Mouse (Mus musculus) spleen, adult 2 months (tissue): ENCODE measurements around the gene Ssmem1. TPM values are rescaled to one million over a fixed set of nuclear protein-coding genes. Genes with fewer than 3 reads are reported as not detected.
A peak's percentile ranks its signal among the peaks of the same experiment; 100 is the strongest.

ENCODE experiments used
- DNase-seq, 2 experiments: peaks; one replicate each; pipeline versions ENCODE4 v3.0.0 to v3.0.0-alpha.2; 2012 to 2021; ENCODE audit warnings: low spot score in 2 of 2, low read depth in 1 of 2
- H3K27ac ChIP-seq: fragments of 200-500 bp; 2 replicates; pipeline ENCODE4 v1.5.1; 2012; ENCODE audit warnings: low read length, inconsistent platforms; ENCODE audit not compliant: insufficient read depth
- H3K27me3 ChIP-seq: fragments of 200-500 bp; 2 replicates; pipeline ENCODE4 v1.6.1; 2012; ENCODE audit warnings: mild to moderate bottlenecking, moderate library complexity, low read length, inconsistent platforms; ENCODE audit not compliant: control insufficient read depth, insufficient read depth
- H3K36me3 ChIP-seq: fragments of 200-500 bp; 2 replicates; pipeline ENCODE4 v1.6.1; 2012; ENCODE audit warnings: mild to moderate bottlenecking, low read length, inconsistent platforms; ENCODE audit not compliant: control insufficient read depth, insufficient read depth
- H3K4me1 ChIP-seq: fragments of 200-500 bp; 2 replicates; pipeline ENCODE4 v1.6.1; 2011; ENCODE audit warnings: inconsistent platforms; ENCODE audit not compliant: control insufficient read depth, insufficient read depth, insufficient read length
- H3K4me3 ChIP-seq: fragments of 200-500 bp; 2 replicates; pipeline ENCODE4 v1.5.1; 2011; ENCODE audit warnings: mild to moderate bottlenecking, inconsistent platforms; ENCODE audit not compliant: insufficient read depth, insufficient read length; ENCODE audit errors: extremely low read depth
- CTCF ChIP-seq: fragments of 200-500 bp; IDR thresholded peaks from 2 replicates; pipeline ENCODE4 v1.5.1; 2011; ENCODE audit warnings: mild to moderate bottlenecking, inconsistent platforms; ENCODE audit not compliant: insufficient read depth, insufficient read length, insufficient replicate concordance; ENCODE audit errors: extremely low read depth
- POLR2A ChIP-seq: fragments of 200-500 bp; IDR thresholded peaks from 2 replicates; pipeline ENCODE4 v1.6.1; 2011; ENCODE audit warnings: low read depth, low read length, inconsistent platforms
- WGBS: fragments of 180-500 bp; shearing (Covaris S2); methylation state at CpG from one replicate; pipeline ENCODE4 v1.1.7; 2018; 5-methylcytosine and 5-hydroxymethylcytosine counted together
- polyA plus RNA-seq: library from polyadenylated mRNA; depleted of rRNA; stranded (reverse); fragments of >200 nt; gene quantifications from 2 replicates; pipeline ENCODE4 v1.2.3, GENCODE M21; 2012

The Ssmem1 gene
- polyA plus RNA-seq, 1 experiment: not detected

DNA sequence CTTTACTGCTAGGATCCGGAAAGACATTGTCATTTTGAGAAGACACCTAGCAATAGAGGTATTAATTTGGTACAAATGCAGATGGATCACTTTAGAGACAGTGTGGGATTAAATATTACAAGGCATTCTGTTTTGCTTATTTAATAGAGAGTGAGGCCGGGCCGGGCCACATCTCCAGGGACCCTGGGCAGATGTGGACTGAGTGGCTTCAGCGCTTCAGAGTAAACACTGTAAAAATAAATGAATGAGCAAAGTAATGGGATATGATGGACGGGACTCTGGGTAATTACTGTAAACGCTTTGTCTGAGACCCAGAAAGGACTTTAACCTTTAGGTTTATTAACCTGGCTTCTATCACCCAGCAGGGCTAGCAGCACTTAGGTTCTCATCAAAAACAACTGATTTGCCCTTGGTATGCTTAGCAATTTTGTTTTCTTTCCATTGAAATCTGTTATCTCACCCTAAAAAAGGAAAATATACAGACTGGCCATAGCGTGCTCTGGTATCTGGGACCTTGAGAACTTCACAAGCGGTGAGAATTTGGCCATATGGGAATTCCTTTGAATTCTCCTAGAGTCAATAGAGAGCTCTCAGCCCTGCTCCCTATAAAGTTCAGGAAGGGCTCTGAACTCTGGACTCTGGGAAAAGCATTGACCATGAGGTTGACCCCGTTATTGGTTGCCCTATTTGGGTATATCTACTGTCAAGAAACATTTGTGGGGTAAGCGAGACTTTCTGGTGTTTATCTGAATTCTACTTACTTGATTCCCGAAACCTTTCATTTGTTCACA is 31.6 kb downstream of the Ssmem1 start, which contains the start of gene Cpa2:
Gene Cpa2, plus strand, starts transcription at position 574 of the 791 bp plus-strand sequence.
- Histone ChIP-seq H3K27ac (no peak within 1 kb of the TSS), H3K4me3 (no peak within 1 kb of the TSS), H3K27me3 (no peaks in the 10 kb centered on the region), H3K36me3 (no peaks in the 10 kb centered on the region), H3K4me1 (no peaks in the 10 kb centered on the region)
- TF ChIP-seq POLR2A (no peak), CTCF (no peak)
- WGBS: 92% methylated on average over 11 of the region's 11 CpGs
- DNase-seq: no peak

DNA sequence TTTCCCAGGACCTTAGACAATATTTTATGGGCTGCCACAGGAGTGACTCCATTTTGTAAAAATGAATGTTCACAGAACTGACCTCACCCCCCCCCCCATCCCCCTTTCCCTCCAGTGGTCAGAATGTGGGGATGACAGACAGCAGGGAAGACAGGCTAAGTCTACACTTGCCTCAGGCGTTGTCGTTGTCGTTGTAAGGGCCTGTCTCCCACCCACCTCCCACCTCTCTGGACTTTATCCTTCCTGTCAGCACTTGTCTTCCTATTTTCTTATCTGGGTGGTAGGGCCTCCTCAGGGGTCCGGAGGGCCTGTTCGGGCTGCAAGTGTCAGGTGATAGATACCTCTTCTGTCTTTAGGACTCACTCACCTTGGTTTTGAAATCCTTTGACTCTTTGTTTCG is 32.6 kb downstream of the Ssmem1 start:
- no peaks in the 10 kb centered on the region for H3K27me3 ChIP-seq
- TF ChIP-seq CTCF: no peak
- no peak for TF ChIP-seq POLR2A
- no peaks in the 10 kb centered on the region for H3K36me3 ChIP-seq
- no peaks in the 10 kb centered on the region for H3K4me1 ChIP-seq
- no peak overlapping the region for H3K4me3 ChIP-seq
- no peak for DNase-seq
- H3K27ac ChIP-seq: no peak overlapping the region
- 88% methylated on average over 6 of the region's 6 CpGs for WGBS

DNA sequence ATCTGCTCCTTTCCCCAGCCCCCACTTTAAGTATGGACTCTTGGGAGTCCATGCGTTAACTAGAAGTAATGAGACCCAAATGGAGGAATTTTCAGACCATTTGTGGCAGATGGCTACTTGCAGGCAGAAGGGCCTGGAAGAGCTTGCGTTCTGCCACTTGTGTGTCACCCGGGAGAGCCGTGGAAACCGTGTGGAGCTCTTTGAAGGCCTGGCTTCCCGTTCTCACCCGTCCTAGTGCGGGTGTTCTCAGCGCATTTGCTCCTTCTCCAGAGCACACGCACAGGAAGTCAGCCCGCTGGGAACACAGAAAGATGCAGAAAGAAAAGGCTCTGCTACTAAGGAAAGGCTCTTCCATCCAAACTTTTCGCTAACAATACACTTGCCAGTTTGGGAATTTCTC is 33.4 kb downstream of the Ssmem1 start:
- 84% methylated on average over 12 of the region's 12 CpGs for WGBS
- H3K27ac ChIP-seq: no peak overlapping the region
- DNase-seq: no peak
- H3K36me3 ChIP-seq: no peaks in the 10 kb centered on the region
- TF ChIP-seq POLR2A: no peak
- TF ChIP-seq CTCF: no peak
- H3K4me3 ChIP-seq: no peak overlapping the region
- H3K4me1 ChIP-seq: no peaks in the 10 kb centered on the region
- H3K27me3 ChIP-seq: peaks cover 2% of the 10 kb centered on the region; the same call in 1 of the 2 replicates

DNA sequence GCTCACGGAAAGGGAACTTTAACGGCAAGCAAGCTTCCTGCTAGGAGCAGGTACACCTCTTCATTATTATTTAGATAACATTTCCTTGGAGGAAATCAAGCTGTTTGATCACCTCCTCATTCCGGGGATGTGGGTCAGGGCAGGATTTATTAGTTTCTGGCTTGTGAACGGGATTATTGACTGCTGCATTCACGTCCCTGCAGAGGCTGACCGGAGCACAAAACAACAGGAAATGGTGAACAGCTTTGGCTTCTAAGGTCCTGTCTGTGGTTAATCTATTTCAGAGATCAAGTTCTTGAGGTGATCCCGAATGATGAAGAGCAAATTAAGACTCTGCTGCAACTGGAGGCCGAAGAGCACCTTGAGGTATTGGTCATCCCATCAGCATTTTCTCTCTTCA is 34.2 kb downstream of the Ssmem1 start:
- H3K27me3 ChIP-seq: peaks cover 2% of the 10 kb centered on the region; the same call in 1 of the 2 replicates
- H3K27ac ChIP-seq: no peak overlapping the region
- DNase-seq: no peak
- WGBS: 33% methylated on average over 8 of the region's 8 CpGs
- H3K4me3 ChIP-seq: no peak overlapping the region
- no peaks in the 10 kb centered on the region for H3K36me3 ChIP-seq
- no peaks in the 10 kb centered on the region for H3K4me1 ChIP-seq
- TF ChIP-seq POLR2A: no peak
- TF ChIP-seq CTCF: no peak

DNA sequence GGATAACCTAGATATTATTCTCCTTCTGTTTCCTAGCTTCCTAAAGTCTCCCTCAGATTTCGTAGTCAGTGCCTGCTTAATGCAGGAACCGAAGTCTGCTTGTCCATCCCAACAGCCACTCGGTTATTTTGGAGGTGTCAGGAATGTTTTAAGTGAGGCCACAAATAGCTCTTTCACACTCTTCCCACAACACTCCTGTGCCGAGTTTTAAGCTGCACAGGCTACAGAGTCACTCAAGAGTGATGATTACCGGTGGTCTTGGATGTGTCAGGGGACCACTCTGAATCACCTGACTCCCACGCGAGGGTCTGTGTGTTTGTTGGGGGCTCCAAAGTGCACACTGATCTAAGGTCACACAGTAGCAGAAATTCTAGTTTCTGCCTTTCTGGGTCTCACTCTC is 36.0 kb downstream of the Ssmem1 start:
- DNase-seq: no peak
- H3K27me3 ChIP-seq: peaks cover 2% of the 10 kb centered on the region; the same call in 1 of the 2 replicates
- TF ChIP-seq CTCF (no peak), POLR2A (no peak)
- H3K36me3 ChIP-seq: no peaks in the 10 kb centered on the region
- H3K4me3 ChIP-seq: no peak overlapping the region
- H3K4me1 ChIP-seq: no peaks in the 10 kb centered on the region
- 92% methylated on average over 7 of the region's 7 CpGs for WGBS
- no peak overlapping the region for H3K27ac ChIP-seq

DNA sequence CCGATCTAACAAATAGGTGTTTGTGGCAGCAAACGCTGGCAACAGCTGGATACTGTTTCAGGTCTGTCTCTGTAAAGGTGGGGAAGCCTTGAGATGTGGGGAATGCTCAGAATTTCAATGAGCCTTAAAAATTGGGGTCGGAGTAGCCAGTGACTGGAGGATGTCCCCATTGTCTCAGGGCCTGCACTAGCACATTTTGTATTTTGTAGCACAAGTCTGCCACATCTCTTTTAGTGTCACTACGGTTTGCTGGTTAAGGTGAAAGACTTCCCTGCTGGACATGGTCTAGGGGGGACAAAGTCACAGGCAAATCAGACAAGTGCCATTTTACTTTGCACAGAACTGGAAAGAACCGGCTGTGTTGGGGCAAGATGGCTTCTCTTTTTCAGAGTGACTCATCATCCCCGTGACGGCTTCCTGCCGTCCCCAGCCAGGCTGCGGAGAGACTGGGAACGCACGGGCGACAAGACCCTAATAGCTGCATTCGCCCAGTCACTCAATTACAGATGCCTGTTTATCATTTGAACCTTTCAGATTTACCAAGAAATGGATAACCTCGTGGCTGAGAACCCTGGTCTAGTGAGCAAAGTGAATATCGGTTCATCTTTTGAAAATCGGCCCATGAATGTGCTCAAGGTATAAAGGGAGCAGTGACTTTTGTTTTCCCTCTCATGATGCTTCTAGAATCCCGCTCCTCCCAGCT is 37.1 kb downstream of the Ssmem1 start:
- TF ChIP-seq CTCF: no peak
- TF ChIP-seq POLR2A: no peak
- 25% methylated on average over 17 of the region's 17 CpGs for WGBS
- H3K27ac ChIP-seq: no peak overlapping the region
- peak in 1 of 2 experiments; percentile 3 for DNase-seq
- peaks cover 2% of the 10 kb centered on the region; the same call in 1 of the 2 replicates for H3K27me3 ChIP-seq
- peak overlapping the region; percentile 24; the same call in 1 of the 2 replicates for H3K4me3 ChIP-seq
- H3K36me3 ChIP-seq: no peaks in the 10 kb centered on the region
- no peaks in the 10 kb centered on the region for H3K4me1 ChIP-seq
